Mouse (Mus musculus): Measurements from ENCODE around the gene Peak1. TPM values are rescaled to one million over a fixed set of nuclear protein-coding genes. Genes with fewer than 3 reads are reported as not detected.

Peak1 gene
- polyA plus RNA-seq, 1 experiment from 2014 or later, result 10.7 TPM

- Histone ChIP-seq H3K27me3 (replicated peaks) (no peaks in the 10 kb centered on the region), H3K27ac (replicated peaks) (no peak overlapping the region), H3K9ac (no peak overlapping the region), H3K4me1 (peaks cover 69% of the 10 kb centered on the region), H3K36me3 (no peaks in the 10 kb centered on the region), H3K9me3 (no peaks in the 10 kb centered on the region), H3K4me3 (no peak overlapping the region), H3K4me2 (peak overlapping the region; percentile 24)
- no peak for ATAC-seq (ENCODE audit: extremely low read depth, insufficient number of reproducible peaks, low FRiP score, low TSS enrichment)
- 50% methylated on average over 2 of the region's 2 CpGs for WGBS
These were observed 259.8 kb downstream of the Peak1 start for GRCm38 (mm10) chr9:56158077-56158476.

- Histone ChIP-seq H3K36me3 (peaks cover 7% of the 10 kb centered on the region), H3K4me3 (no peak overlapping the region), H3K27me3 (replicated peaks) (no peaks in the 10 kb centered on the region), H3K9me3 (no peaks in the 10 kb centered on the region), H3K9ac (no peak overlapping the region), H3K4me1 (peaks cover 72% of the 10 kb centered on the region), H3K27ac (replicated peaks) (no peak overlapping the region), H3K4me2 (no peak overlapping the region)
- 78% methylated on average over 5 of the region's 5 CpGs for WGBS
- no peak for ATAC-seq (ENCODE audit: extremely low read depth, insufficient number of reproducible peaks, low FRiP score, low TSS enrichment)
These were observed 263.3 kb downstream of the Peak1 start for GRCm38 (mm10) chr9:56154572-56154971.

- H3K27me3 ChIP-seq (replicated peaks), result no peaks in the 10 kb centered on the region
- H3K4me3 ChIP-seq, result no peak overlapping the region
- H3K27ac ChIP-seq (replicated peaks), result peak overlapping the region; percentile 84
- peak overlapping the region; percentile 49 for H3K4me2 ChIP-seq
- peaks cover 74% of the 10 kb centered on the region for H3K4me1 ChIP-seq
- H3K36me3 ChIP-seq, result peaks cover 7% of the 10 kb centered on the region
- H3K9ac ChIP-seq, result peak overlapping the region; percentile 5
- ATAC-seq (ENCODE audit: extremely low read depth, insufficient number of reproducible peaks, low FRiP score, low TSS enrichment), result no peak
- no peaks in the 10 kb centered on the region for H3K9me3 ChIP-seq
- WGBS, result 72% methylated on average over 4 of the region's 4 CpGs
These were observed 265.3 kb downstream of the Peak1 start for GRCm38 (mm10) chr9:56152482-56153007.

GRCm38 (mm10) chr9:56151745-56152481 lies 266.0 kb downstream of the Peak1 start:
- peaks cover 75% of the 10 kb centered on the region for H3K4me1 ChIP-seq
- peak overlapping the region; percentile 84 for H3K27ac ChIP-seq (replicated peaks)
- WGBS, result 34% methylated on average over 7 of the region's 7 CpGs
- no peaks in the 10 kb centered on the region for H3K9me3 ChIP-seq
- ATAC-seq (ENCODE audit: extremely low read depth, insufficient number of reproducible peaks, low FRiP score, low TSS enrichment), result no peak
- peak overlapping the region; percentile 49 for H3K4me2 ChIP-seq
- H3K4me3 ChIP-seq, result peak overlapping the region; percentile 6; the same call in 1 of the 2 replicates
- no peaks in the 10 kb centered on the region for H3K27me3 ChIP-seq (replicated peaks)
- H3K9ac ChIP-seq, result peak overlapping the region; percentile 5
- H3K36me3 ChIP-seq, result peaks cover 12% of the 10 kb centered on the region

Small RNA genes lying within 50 kb of the gene (microRNA-seq; reads per million reads assigned to microRNA genes)
- gene Gm24270, result not detected

Other genes with a start within 250 kb of the Peak1 start
- 51.0 and 52.6 TPM in 2 replicates for gene Hmg20a, start 542 bp upstream of the Peak1 start, polyA plus RNA-seq (2015; fragmentation: Nextera tagmentation; extraction: Ambion mirVana)

All from heart, embryonic 13.5 days (tissue).